Mouse (Mus musculus) inflammation-experienced regulatory T-cells, adult 6 months (primary cell): ENCODE data around the gene Traip. TPM values are rescaled to one million over a fixed set of nuclear protein-coding genes. Genes with fewer than 3 reads are reported as not detected.

Experiments used
- ATAC-seq: one replicate; pipeline ENCODE4 v1.8.0; 2017
- polyA plus RNA-seq, 3 experiments: library from polyadenylated mRNA; unstranded; fragments of 100-300 nt; shearing (Covaris generic); gene quantifications; one replicate each; pipeline ENCODE4 v1.2.1; 2017

Gene Traip
- polyA plus RNA-seq, 3 experiments from 2014 or later: 2.7 to 11.6 (median 8.2) TPM

DNA sequence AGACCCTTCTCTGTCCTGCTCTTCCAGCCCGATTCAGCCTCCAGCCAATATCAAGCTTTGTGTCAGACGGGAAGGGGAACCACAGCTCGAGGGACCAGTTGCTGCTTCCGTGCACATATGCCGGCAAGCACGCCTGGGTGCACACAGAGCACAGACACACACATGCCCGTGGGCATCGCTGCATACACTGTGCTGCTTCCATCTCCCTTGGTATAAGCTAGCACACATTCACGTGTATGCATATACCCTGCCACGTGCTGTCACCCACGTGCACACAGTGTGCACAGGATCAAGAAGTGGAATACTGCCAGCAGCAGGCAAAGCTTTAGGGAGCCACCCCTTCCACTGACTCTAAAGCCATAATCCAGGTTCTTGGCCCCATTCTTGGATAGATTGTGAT lies 15.8 kb upstream of the Traip start:
- ATAC-seq: no peak

DNA sequence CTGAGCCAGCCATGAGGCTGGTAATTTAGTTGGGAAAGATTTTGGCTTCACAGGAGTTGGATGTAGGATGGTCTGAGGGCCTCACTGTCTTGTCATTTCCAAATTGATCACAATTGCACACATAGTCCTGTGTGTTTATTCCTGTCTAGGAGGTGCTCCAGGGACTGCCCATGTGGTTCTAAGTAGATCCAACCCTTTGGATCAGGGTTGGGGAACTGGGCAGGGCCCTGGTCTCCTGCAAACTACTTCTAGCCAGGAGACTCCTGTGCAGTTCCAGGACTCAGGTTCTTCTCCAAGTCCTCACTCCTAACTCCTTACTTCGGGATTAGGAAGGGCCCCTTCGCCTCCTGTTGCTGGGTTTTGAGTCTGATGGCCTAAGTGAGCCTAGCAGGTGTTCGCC lies 14.6 kb upstream of the Traip start, which contains the start of gene Camkv:
TSS of gene Camkv (plus strand) at position 301 of the 400 bp plus-strand sequence.
- no peak for ATAC-seq

DNA sequence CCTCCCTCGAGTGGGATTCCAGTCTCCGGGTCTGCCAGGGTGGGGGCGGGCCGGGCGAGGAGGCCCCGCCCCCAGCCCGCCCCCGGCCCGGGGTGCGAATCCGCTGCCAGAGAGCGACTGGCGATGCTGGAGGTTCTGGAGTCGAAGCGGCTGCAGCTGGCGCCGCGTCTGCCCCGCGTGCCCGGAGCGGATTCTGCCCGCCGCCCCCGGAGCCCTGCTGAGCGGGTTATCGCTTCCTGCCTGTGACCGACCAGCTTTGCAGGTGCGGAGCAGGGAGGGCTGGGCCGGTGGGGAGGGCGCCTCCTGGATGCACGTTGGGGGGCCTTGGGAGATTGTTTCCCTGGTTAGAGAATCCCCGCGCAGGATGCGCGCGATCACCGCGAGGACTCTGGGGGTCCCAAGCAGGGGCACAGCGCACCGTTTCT lies 14.1 kb upstream of the Traip start:
- ATAC-seq: no peak

DNA sequence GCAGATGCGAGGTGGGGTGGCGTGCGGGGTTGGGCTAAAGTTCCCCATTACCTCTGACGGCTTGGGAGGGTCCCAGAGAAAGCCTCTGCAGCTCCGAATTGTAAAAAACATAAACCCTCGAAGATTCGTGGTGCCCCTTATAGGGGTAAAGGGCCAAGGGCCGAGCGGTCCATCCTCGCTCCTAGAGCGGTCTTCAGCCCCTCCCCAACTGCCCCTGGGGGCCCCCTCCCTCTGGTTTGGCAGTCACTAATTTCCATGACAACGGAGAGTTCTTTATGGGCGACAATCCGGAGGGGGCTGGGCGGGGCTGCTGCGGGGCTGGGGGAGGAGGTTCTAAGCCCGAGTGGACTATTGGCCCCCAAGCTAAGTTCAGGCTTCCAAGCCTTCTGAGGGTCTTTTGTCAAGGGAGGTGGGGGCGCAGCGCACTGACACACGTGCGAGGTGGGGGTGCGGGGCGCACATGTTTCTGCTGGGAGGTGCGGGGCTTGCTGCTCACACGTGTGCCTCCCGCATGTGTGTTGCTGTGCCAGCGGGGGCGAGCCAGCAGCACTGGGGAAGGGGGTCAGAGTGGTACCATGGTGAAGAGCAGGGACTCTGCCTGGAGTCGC lies 13.6 kb upstream of the Traip start:
- ATAC-seq: no peak

DNA sequence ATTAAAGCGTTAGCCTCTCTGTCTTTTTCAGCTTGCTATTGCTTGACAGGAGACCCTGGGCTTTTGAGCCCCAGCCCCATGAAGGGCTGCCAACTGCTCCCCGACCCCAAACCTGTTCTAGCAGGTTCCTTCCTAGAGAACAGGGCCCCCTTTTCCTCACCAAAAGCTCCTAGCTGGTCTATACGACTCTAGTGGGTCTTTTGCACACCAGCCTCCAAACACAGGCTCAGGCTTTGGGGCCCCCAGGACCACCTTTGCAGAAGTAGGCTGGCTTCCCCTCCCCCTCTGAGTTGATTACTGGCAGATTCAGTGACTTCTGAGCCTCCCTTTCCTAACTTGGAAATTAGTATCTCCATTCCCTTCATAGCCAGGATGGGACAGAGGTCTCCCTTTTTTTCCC lies 13.1 kb upstream of the Traip start:
- ATAC-seq: no peak

DNA sequence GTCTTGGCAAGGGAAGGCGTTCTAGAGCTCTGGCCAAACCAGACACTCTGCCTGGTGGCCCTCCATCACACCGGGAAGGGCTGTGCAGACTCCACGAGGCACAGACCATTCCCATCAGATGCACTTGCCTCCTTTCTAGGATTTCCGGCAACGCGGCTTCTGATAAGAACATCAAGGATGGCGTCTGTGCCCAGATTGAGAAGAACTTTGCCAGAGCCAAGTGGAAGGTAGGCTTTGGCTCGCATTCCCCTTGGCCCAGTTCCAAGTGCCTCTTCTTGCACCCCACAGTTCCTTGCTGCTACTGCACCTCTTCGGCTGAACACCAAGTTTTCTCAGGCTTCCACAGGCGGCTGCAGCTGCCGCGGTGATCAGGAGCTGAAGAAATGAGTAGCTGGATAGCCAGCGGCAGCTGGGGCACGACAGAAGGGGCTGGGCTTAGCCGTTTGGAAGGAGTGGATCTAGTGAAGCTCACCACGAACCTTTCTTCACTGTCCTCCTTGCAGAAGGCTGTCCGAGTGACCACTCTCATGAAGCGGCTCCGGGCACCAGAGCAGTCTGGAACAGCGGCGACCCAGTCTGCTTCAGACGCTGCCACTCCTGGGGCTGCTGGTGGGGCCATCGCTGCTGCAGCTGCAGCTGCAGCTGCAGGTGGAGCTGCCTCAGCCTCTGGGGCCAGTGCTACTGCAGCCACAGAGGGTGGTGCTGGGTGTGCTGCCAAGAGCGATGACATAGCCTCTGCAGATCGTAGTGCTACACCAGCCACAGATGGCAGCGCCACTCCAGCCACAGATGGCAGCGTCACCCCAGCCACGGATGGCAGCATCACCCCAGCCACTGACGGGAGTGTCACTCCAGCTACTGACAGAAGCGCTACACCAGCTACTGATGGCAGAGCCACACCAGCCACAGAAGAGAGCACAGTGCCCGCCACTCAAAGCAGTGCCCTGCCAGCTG lies 2.4 kb upstream of the Traip start:
- ATAC-seq: no peak

DNA sequence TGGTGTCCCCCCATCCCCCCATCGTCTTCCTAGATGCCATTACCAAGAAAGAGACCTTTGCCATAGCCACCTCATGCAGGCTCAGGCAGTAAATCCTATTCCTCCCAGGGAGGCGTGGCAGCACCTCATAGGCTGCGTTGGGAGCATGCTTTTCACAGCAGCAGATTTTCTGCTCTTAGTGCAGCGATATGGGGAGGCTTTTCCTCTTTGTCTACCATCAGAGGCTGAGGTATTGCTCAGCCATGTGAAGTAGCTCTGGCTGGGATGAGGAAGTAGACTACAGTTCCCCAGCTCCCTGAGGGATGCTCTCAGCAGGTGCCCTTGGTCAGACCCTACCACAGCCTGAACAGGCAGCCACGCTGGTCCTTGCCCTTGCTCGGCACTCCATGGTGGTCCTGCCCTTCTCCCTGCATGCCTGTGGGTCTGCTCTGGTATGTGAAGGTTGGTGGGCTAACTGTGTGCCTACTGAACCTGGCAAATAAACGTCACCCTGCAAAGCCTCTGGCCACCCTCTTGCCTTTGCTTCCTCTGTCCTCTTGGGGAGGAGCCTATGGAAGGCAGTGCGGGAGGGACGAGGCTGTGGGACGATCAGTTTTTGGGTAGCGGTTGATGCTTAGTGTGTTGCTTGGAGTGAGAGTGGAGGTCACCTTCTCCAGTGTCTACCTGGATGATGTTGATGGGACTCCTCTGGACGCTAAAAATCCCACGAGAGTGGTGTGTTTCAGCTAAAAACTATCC lies 583 bp upstream of the Traip start:
- no peak for ATAC-seq

DNA sequence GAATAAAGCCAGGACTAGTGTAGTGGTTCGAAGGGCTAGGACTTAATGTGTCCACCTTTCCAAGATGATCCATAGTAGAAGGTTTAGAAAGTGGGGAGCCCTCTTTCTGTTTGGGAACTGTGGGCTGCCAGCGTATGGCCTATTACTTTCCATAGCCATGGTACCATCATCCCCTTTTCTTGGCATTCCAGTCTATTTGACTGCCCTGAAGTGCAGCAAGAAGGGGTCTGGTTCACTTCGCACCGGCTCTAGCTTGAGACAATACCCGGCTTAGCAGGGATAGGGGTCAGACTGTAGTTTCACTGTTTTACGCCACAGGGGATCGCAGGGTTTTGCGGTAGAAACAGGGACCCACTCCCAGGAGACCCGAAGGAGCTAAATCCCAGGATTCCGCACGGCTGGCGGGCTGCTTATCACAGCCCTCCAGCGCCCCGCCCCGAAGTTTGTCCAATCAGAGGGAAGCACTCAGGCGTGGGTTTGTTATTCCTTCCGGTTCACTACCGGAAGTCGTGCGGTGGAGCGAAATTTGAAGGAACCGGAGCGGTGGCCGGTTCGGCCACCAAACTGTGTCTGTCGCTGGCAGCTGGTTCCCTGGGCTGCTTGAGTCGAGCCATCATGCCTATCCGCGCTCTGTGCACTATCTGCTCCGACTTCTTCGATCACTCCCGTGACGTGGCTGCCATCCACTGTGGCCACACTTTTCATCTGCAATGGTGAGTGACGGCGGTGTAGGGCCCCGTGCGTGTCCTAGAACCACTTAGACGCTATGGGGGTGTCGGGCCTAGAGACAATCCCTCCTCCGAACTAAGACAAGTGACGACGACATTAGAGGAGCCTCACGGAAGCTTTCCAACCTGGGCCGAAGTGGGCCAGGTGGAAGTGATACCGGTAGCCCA lies 772 bp downstream of the Traip start:
- peak; percentile 99 for ATAC-seq

DNA sequence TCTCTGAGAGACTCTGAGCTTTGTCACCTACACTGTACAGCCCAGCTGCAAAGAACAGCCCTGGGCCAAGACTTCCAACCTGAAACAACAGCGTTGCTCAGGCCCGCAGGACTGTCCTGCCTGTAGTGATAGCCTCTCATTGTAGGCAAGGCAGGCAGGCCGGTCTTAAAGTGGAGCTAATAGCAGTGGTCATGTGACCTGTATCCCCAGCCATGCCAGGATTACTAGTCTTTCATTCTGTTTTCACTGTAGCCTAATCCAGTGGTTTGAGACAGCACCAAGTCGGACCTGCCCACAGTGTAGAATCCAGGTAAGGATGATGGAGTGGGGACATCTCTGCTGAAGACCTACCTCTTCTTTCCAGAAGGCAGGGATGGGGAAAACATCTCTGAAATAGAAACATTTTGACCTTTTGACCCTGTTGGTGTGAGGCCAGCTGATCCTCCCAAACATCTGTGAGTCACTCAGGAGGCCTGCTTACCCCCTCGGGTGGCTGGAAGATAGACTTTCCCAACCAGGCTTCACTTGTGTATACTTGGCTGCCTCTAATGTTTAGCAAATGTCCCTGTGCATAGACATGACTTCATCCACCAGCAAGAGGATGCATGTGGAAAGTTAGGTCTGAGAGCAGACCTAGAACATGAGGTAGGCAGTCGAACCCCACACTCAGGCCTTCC lies 5.8 kb downstream of the Traip start:
- no peak for ATAC-seq

DNA sequence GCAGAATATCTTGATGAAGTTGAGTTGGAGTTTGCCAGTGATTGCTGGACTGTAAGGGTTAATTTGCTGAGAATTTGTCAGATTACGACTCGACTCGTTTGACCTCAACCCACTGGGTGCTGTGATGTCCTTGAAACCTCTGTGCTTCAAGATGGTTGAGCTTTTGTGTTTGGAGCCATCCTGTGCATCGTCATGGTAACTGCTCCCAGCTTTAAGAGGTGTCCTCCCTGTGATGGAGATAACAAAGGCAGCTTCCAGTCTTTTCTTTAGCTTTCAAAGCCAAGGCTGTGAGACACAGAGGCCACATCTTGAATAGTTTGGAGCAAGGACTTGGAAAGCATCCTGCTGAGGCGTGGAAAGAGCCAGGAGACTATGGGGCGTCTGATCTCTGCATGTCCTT lies 7.2 kb downstream of the Traip start:
- ATAC-seq: no peak

DNA sequence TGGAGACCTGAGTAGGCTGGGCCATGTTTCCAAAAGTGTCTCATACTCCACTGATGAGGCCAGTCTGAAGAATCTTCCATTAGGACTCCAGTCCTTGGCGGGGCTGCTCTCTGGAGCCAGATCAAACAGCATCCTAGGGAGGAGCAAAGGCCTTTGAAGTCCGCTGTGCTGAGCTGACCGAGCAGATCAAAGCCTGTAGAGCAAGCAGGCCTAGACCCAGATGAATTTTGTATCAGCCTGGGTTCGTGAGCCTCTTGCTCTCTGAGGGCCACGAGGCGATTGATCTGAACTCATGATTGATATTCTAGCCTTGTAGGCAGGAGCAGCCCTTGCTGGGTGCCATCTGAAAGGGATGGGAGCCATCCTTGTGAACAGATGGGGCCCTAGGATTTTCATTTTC lies 10.0 kb downstream of the Traip start:
- no peak for ATAC-seq

DNA sequence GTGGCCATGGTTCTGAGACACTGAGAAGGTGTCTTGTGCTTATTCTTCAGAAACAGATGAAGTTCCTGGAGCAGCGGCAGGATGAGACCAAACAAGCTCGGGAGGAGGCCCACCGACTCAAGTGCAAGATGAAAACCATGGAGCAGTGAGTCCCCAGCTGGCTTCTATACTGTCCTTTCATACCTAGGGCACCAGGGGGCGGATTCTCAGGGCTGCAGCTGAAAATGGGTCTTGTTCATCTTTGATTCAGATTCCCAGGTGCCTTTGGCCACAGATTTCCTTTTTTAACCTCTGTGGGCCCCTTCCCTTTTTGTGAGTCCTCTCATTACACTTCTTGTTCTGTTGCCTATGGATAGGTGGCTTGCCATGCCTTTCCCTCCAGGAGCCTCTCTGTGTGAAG lies 11.0 kb downstream of the Traip start:
- no peak for ATAC-seq

DNA sequence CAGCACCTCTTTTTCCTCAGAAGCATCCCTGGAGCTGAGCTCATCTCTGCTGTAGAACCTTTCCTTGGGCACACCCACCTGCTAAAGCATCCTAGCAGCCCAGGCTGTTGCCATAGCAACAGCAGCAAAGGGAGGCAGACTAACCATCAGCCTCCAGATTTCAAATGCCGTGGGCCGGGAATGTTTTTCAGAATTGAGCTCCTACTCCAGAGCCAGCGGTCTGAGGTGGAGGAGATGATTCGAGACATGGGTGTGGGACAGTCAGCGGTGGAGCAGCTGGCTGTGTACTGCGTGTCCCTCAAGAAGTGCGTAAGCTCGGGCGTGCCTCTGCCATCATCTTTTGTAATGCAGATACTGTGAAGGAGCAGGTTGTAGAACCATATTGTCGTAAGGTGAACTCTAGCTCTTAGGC lies 11.4 kb downstream of the Traip start:
- ATAC-seq: no peak

DNA sequence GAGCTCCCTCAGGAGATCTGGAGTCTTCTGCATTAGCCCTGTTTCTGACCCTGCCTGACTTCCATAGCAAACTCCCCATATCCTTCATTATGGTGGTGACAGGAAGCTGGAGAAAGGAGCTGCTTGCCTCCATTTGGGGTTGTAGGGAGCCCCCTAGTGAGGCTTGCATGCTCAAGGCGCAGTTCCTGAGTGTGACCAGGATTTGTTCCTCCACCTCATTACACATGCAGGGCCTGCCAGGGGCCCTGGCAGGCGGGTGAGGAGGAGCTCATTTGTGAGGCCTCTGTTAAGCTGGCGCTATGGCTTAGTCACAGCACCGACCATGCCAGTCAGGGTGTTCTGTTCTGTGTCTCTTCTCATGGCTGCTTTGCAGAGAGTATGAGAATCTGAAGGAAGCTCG lies 11.9 kb downstream of the Traip start:
- no peak for ATAC-seq

DNA sequence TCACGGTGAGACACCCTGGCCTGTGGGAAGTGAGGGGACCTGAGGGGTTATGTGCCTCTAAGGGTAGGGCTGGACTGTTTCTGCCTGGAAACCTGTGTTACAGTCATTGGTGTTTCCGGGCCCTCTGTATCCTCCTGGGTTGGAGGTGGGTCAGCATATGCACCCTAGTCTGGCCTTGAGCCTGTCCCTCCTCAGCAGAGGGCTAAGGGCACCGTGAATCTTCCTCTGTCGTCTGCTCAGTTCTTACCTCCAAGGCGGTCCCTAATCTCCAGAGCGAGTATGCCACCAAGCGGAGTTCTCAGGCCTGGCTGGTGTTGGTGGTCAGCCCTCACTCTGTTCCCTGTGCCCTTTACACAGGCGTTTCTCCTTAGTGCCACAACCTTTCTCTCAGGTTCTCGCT lies 13.0 kb downstream of the Traip start:
- ATAC-seq: no peak

DNA sequence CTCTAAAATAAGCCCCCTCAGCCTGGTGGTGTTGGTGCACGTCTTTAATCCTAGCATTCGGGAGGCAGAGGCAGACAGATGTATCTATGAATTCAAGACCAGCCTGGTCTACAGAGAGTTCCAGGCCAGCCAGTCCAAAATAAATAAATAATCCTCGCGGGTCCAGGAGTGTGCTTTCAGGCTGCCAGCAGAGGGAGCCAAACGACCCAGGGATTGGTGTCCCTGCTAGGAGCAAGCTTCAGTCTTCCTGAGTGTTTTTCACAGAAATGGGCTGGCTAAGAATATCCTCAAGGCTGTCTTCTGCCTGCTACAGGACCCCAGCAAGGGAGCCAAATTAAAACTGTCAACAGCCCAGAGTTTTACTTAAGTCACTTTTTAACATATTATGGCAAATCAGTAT lies 13.8 kb downstream of the Traip start:
- peak; percentile 63 for ATAC-seq

DNA sequence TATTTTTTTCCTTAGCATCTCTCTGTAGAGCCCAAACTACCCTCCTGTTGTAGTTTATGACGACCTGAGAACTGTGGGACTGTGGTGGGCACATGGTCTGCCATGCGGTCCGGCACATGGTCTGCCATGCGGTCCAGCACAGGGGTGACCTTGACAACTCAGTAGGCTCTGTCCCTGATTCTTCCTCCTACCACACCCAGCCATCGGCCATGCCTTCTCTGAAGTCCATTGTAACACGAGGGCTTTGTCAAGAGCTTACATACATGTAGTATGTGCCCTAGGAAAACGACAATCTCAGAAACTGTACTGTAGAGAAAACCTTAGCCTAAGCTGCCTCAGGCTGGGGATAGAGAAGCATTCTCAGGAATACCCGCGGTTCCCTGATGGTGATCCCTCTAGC lies 14.7 kb downstream of the Traip start:
- no peak for ATAC-seq

DNA sequence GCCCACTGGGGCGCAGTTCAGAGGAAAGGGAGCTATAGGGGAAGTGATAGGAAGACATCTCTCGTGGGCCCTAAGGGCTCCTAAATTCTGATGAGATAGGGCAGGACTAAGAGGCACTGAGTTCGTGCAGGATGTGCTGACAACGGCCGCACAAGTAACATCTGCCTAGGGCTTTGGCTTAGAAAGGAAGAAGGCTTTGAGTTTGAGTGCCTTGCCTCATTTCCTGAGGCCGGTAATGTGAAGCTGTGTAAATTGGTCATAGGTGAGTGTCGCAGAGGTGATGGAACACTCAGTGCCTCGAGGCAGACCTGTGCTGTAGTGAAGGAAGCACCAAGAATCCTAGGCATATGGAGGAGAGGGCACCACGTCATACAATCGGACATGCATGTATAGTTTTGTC lies 16.7 kb downstream of the Traip start:
- no peak for ATAC-seq

DNA sequence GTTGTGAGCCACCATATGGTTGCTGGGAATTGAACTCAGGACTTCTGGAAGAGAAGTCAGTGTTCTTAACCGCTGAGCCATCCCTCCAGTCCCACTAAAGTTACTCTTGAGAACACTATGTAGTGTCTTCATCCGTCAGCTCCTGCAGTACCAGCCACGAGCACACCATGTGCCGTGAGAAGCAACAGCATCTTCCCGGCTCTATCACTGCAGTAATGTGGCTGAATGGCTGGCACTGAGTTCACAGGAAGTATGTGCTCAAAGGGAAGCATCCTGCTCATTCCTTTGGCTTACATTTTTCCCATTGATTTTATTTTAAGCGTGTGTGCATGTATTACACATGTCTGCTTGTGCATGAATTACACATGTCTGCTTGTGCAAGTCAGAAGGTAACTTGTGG lies 17.5 kb downstream of the Traip start:
- ATAC-seq: no peak

DNA sequence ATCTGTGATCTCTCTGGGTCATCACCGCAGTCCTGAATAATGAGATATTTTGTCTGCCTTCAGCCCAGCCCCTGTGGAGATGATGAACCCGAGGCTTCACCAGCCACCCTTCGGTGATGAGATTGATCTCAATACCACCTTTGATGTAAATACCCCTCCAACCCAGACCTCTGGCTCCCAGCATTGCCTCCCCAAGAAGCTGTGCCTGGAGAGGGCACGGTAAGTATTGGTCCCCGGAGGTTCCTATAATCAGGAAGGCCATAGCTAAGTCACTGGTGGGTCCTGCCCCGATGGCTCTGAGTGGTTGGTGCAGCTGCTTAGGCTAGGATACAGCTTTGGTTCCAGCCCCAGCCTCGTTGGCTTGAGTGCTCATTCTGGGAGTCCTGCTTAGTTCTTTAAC lies 18.6 kb downstream of the Traip start:
- no peak for ATAC-seq

DNA sequence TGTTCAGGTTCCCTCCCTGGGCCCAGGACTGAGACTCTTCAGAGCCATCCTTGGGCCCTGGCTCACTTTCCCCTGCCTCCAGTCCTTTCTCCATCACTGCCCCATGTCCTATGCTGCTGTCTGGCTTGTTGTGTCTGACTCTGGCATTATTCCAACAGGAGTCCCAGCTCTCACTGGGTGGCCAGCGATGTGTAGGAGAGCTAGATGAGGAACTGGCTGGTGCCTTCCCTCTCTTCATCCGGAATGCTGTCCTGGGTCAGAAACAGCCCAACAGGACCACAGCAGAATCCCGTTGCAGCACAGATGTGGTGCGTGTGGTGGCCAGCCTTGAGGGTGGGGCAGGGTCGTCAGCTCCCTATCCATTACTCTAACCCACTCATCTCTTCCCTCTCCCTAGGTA lies 20.4 kb downstream of the Traip start:
- no peak for ATAC-seq
